Mouse (Mus musculus) spleen, adult 2 months (tissue): ENCODE data around the gene Cutal. TPM values are rescaled to one million over a fixed set of nuclear protein-coding genes. Genes with fewer than 3 reads are reported as not detected.

Source experiments
- DNase-seq, 2 experiments: peaks; one replicate each; pipeline versions ENCODE4 v3.0.0 to v3.0.0-alpha.2; 2012 to 2021; ENCODE audit warnings: low spot score in 2 of 2, low read depth in 1 of 2
- H3K27ac ChIP-seq: fragments of 200-500 bp; 2 replicates; pipeline ENCODE4 v1.5.1; 2012; ENCODE audit warnings: low read length, inconsistent platforms; ENCODE audit not compliant: insufficient read depth
- H3K27me3 ChIP-seq: fragments of 200-500 bp; 2 replicates; pipeline ENCODE4 v1.6.1; 2012; ENCODE audit warnings: mild to moderate bottlenecking, moderate library complexity, low read length, inconsistent platforms; ENCODE audit not compliant: control insufficient read depth, insufficient read depth
- H3K36me3 ChIP-seq: fragments of 200-500 bp; 2 replicates; pipeline ENCODE4 v1.6.1; 2012; ENCODE audit warnings: mild to moderate bottlenecking, low read length, inconsistent platforms; ENCODE audit not compliant: control insufficient read depth, insufficient read depth
- H3K4me1 ChIP-seq: fragments of 200-500 bp; 2 replicates; pipeline ENCODE4 v1.6.1; 2011; ENCODE audit warnings: inconsistent platforms; ENCODE audit not compliant: control insufficient read depth, insufficient read depth, insufficient read length
- H3K4me3 ChIP-seq: fragments of 200-500 bp; 2 replicates; pipeline ENCODE4 v1.5.1; 2011; ENCODE audit warnings: mild to moderate bottlenecking, inconsistent platforms; ENCODE audit not compliant: insufficient read depth, insufficient read length; ENCODE audit errors: extremely low read depth
- CTCF ChIP-seq: fragments of 200-500 bp; IDR thresholded peaks from 2 replicates; pipeline ENCODE4 v1.5.1; 2011; ENCODE audit warnings: mild to moderate bottlenecking, inconsistent platforms; ENCODE audit not compliant: insufficient read depth, insufficient read length, insufficient replicate concordance; ENCODE audit errors: extremely low read depth
- POLR2A ChIP-seq: fragments of 200-500 bp; IDR thresholded peaks from 2 replicates; pipeline ENCODE4 v1.6.1; 2011; ENCODE audit warnings: low read depth, low read length, inconsistent platforms
- WGBS: fragments of 180-500 bp; shearing (Covaris S2); methylation state at CpG from one replicate; pipeline ENCODE4 v1.1.7; 2018; 5-methylcytosine and 5-hydroxymethylcytosine counted together
- polyA plus RNA-seq: library from polyadenylated mRNA; depleted of rRNA; stranded (reverse); fragments of >200 nt; gene quantifications from 2 replicates; pipeline ENCODE4 v1.2.3, GENCODE M21; 2012

The Cutal gene
- polyA plus RNA-seq, 1 experiment: not detected

DNA sequence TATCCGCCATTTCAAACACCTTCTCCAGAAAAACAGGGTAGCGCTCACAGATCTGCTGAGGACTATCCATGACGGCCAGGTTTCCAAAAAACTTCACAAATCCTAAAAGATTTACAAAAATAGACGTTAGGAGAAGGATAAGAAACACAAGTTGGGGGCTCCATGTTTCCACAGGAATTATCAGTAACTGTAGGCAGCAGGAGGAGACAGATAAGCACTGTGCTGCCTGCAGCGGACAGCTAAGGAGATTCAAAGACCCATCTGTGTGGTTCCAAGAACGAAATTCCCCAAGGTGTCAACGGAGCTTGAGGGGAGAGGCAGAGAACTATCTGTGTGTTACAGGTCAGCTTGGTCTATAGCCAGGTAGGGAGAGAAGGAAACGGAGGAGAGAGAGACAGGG lies 16.5 kb upstream of the Cutal start:
- no peak for DNase-seq
- H3K4me3 ChIP-seq: no peak overlapping the region
- WGBS: 85% methylated on average over 8 of the region's 8 CpGs
- no peaks in the 10 kb centered on the region for H3K27me3 ChIP-seq
- no peak for TF ChIP-seq CTCF
- TF ChIP-seq POLR2A: no peak
- H3K4me1 ChIP-seq: no peaks in the 10 kb centered on the region
- no peak overlapping the region for H3K27ac ChIP-seq
- H3K36me3 ChIP-seq: peaks cover 53% of the 10 kb centered on the region

DNA sequence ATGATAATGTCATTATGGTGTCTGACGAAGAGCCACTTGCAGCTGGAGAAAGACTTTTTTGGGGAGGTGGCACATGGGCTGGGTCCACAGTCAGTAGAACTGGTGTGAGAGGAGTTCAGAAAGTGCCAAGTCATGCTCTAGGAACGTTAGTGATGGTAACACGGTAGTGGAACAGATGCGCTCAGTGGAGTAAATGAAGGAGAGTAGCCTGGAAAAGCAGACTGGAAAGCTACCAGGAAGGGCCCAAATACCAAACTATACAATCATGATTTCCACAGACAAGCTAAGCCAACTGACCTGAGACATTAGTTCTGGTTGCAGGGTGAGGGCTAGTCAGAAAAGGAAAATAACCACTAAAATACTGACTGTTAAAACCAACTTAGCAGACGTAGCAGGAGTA lies 4.5 kb upstream of the Cutal start:
- H3K4me1 ChIP-seq: no peaks in the 10 kb centered on the region; the same call in 1 of the 2 replicates
- 20% methylated on average over 5 of the region's 5 CpGs for WGBS
- H3K4me3 ChIP-seq: no peak overlapping the region; the same call in 1 of the 2 replicates
- H3K27me3 ChIP-seq: no peaks in the 10 kb centered on the region
- H3K27ac ChIP-seq: no peak overlapping the region
- DNase-seq: no peak
- H3K36me3 ChIP-seq: peaks cover 9% of the 10 kb centered on the region
- TF ChIP-seq CTCF (no peak), POLR2A (no peak)

- Histone ChIP-seq H3K36me3 (peaks cover under 1% of the 10 kb centered on the region; the same call in 1 of the 2 replicates), H3K27me3 (no peaks in the 10 kb centered on the region), H3K4me3 (peak overlapping the region; percentile 64), H3K27ac (peak overlapping the region; percentile 91), H3K4me1 (no peaks in the 10 kb centered on the region; the same call in 1 of the 2 replicates)
- TF ChIP-seq CTCF: no peak
- TF ChIP-seq POLR2A: peak; percentile 65
- WGBS: under 1% methylated on average over 67 of the region's 67 CpGs
- peak; percentile 89 to 98 for DNase-seq
Observed at GRCm38 (mm10) chr2:34870520-34871474, 3.4 kb upstream of the Cutal start.

DNA sequence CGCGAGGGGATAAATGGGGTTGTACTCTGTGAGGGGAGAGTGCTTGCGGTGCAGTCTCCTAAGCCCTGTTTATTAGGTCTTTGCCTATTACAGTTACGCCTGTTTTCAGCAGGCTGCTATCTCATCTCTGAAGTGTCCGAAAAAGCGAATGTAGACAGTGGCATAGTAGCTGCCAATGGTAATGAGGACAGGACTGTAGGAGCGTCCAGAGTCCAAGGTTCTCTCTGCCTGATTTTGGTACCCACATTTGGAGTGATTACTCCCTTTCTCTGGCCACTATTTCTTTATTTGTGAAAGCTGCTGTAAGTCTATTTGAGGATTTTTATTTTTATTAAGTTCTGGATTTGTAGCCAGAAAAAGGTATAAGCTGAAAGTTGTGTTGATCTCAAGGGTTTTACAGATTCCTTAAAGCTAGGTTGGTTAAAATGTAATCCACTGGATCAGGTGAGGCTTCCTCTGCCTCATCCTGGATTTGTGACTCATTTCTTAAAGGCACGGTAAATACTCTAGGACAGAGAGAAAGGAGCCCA lies 685 bp downstream of the Cutal start, which contains the start of gene Psmd5:
TSS of gene Psmd5 (minus strand) at position 153 of the 530 bp plus-strand sequence.
- Histone ChIP-seq H3K4me3 (no peak within 1 kb of the TSS), H3K36me3 (no peaks in the 10 kb centered on the region), H3K4me1 (no peaks in the 10 kb centered on the region; the same call in 1 of the 2 replicates), H3K27me3 (peaks cover 2% of the 10 kb centered on the region; the same call in 1 of the 2 replicates), H3K27ac (no peak within 1 kb of the TSS)
- 52% methylated on average over 8 of the region's 8 CpGs for WGBS
- TF ChIP-seq CTCF (no peak), POLR2A (no peak)
- no peak for DNase-seq

GRCm38 (mm10) chr2:34880054-34880453 lies 5.9 kb downstream of the Cutal start:
- Histone ChIP-seq H3K27me3 (peaks cover 2% of the 10 kb centered on the region; the same call in 1 of the 2 replicates), H3K36me3 (no peaks in the 10 kb centered on the region), H3K27ac (no peak overlapping the region), H3K4me1 (no peaks in the 10 kb centered on the region), H3K4me3 (no peak overlapping the region)
- DNase-seq: no peak
- TF ChIP-seq CTCF (no peak), POLR2A (no peak)
- 80% methylated on average over 10 of the region's 10 CpGs for WGBS

- no peaks in the 10 kb centered on the region for H3K36me3 ChIP-seq
- H3K27ac ChIP-seq: no peak overlapping the region
- no peak for TF ChIP-seq CTCF
- TF ChIP-seq POLR2A: no peak
- DNase-seq: no peak
- WGBS: 90% methylated on average over 2 of the region's 2 CpGs
- H3K4me1 ChIP-seq: no peaks in the 10 kb centered on the region
- H3K4me3 ChIP-seq: no peak overlapping the region
- no peaks in the 10 kb centered on the region for H3K27me3 ChIP-seq
Observed at GRCm38 (mm10) chr2:34882757-34883156, 8.6 kb downstream of the Cutal start.

GRCm38 (mm10) chr2:34883190-34883589 lies 9.0 kb downstream of the Cutal start:
- no peaks in the 10 kb centered on the region for H3K27me3 ChIP-seq
- no peak overlapping the region for H3K27ac ChIP-seq
- 81% methylated on average over 5 of the region's 5 CpGs for WGBS
- H3K36me3 ChIP-seq: no peaks in the 10 kb centered on the region
- H3K4me3 ChIP-seq: no peak overlapping the region
- DNase-seq: no peak
- no peaks in the 10 kb centered on the region for H3K4me1 ChIP-seq
- no peak for TF ChIP-seq POLR2A
- no peak for TF ChIP-seq CTCF
